Mouse (Mus musculus) midbrain, embryonic 14.5 days (tissue): ENCODE data around the gene Hs3st3b1. TPM values are rescaled to one million over a fixed set of nuclear protein-coding genes. Genes with fewer than 3 reads are reported as not detected.
A peak's percentile ranks its signal among the peaks of the same experiment; 100 is the strongest.

Source experiments
- ATAC-seq: fragments of 200-750 bp; cut with Nextera tagmentation; 2 replicates; pipeline ENCODE4 v1.8.0; 2017; ENCODE audit warnings: moderate number of reproducible peaks, moderate library complexity; ENCODE audit not compliant: low FRiP score, low TSS enrichment
- DNase-seq: peaks from one replicate; pipeline ENCODE4 v3.0.0-alpha.2; 2015
- H3K27ac ChIP-seq: fragments of 300-500 bp; sonication (generic); replicated peaks from 2 replicates; pipeline ENCODE4 v1.5.1; 2014; ENCODE audit warnings: mild to moderate bottlenecking, low read depth, low read length, moderate library complexity
- H3K27me3 ChIP-seq: fragments of 300-500 bp; sonication (generic); 2 replicates; pipeline ENCODE4 v1.6.1; 2014; ENCODE audit warnings: low read length, control low read depth, mixed read lengths; ENCODE audit not compliant: control insufficient read depth, insufficient read depth
- H3K36me3 ChIP-seq: fragments of 300-500 bp; sonication (generic); 2 replicates; pipeline ENCODE4 v1.6.1; 2014; ENCODE audit warnings: low read length, control low read depth; ENCODE audit not compliant: control insufficient read depth, insufficient read depth
- H3K4me1 ChIP-seq: fragments of 300-500 bp; sonication (generic); 2 replicates; pipeline ENCODE4 v1.6.1; 2014; ENCODE audit warnings: mild to moderate bottlenecking, antibody characterized with exemption, low read length, control low read depth; ENCODE audit not compliant: control insufficient read depth, insufficient read depth
- H3K4me2 ChIP-seq: fragments of 300-500 bp; sonication (generic); 2 replicates; pipeline ENCODE4 v1.6.1; 2014; ENCODE audit warnings: mild to moderate bottlenecking, low read length, moderate library complexity
- H3K4me3 ChIP-seq: fragments of 300-500 bp; sonication (generic); replicated peaks from 2 replicates; pipeline ENCODE4 v1.5.1; 2014; ENCODE audit warnings: low read depth, low read length
- H3K9ac ChIP-seq: fragments of 300-500 bp; sonication (generic); replicated peaks from 2 replicates; pipeline ENCODE4 v1.6.1; 2014; ENCODE audit warnings: mild to moderate bottlenecking, low read length, moderate library complexity
- H3K9me3 ChIP-seq: fragments of 300-500 bp; sonication (generic); 2 replicates; pipeline ENCODE4 v1.6.1; 2016; ENCODE audit warnings: low read length, control low read depth, mixed read lengths; ENCODE audit not compliant: control insufficient read depth
- WGBS: fragments of 180-500 bp; shearing (Covaris S2); extraction: QIAGEN DNeasy Blood & Tissue Kit; methylation state at CpG from one replicate; pipeline ENCODE4 v1.1.7; 2014; 5-methylcytosine and 5-hydroxymethylcytosine counted together
- polyA plus RNA-seq: library from polyadenylated mRNA; unstranded; fragments of >200 nt; fragmentation: Nextera tagmentation; extraction: Ambion mirVana; gene quantifications from 2 replicates; pipeline ENCODE4 v1.2.1, GENCODE M21; 2014

Gene Hs3st3b1
- polyA plus RNA-seq, 1 experiment from 2014 or later = 18.0 TPM

GRCm38 (mm10) chr11:63844701-63845100 is 77.4 kb downstream of the Hs3st3b1 start:
- no peaks in the 10 kb centered on the region for H3K9me3 ChIP-seq
- H3K27ac ChIP-seq = no peak overlapping the region
- H3K27me3 ChIP-seq = no peaks in the 10 kb centered on the region
- DNase-seq (peak; percentile 25), ATAC-seq (no peak)
- 55% methylated on average over 8 of the region's 8 CpGs for WGBS
- H3K4me2 ChIP-seq = no peak overlapping the region
- no peak overlapping the region for H3K9ac ChIP-seq
- no peak overlapping the region for H3K4me3 ChIP-seq
- H3K4me1 ChIP-seq = no peaks in the 10 kb centered on the region
- H3K36me3 ChIP-seq = no peaks in the 10 kb centered on the region

DNA sequence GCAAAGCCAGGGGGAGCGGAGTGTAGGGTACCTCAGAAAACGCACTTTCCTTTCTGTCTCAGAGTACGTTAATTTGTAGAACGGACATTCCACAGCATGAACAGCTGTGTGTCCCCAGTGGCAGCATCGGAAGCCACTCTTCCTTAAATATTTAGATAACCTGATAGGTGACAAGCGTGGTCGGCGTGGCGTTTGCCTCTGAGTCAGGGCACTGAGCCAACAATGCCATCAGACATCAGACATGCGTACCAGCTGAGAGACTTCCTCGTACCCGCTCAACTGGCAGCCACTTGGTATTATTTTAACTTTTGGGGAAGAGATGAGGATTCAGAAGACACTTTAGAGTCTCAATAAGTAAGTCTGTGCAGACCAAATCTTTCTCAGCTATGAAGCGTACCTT is 84.6 kb downstream of the Hs3st3b1 start:
- no peak for ATAC-seq
- H3K27me3 ChIP-seq = no peaks in the 10 kb centered on the region
- H3K9me3 ChIP-seq = no peaks in the 10 kb centered on the region
- no peak overlapping the region for H3K4me3 ChIP-seq
- H3K27ac ChIP-seq = no peak overlapping the region
- no peak overlapping the region for H3K9ac ChIP-seq
- peaks cover 11% of the 10 kb centered on the region; the same call in 1 of the 2 replicates for H3K4me1 ChIP-seq
- WGBS = 82% methylated on average over 13 of the region's 13 CpGs
- no peaks in the 10 kb centered on the region for H3K36me3 ChIP-seq
- no peak overlapping the region for H3K4me2 ChIP-seq
- no peak for DNase-seq

Other genes with a start within 250 kb of the Hs3st3b1 start
- 24.3 and 26.8 TPM in 2 replicates for gene Cox10, start 157.2 kb upstream of the Hs3st3b1 start, polyA plus RNA-seq